Comparison of ENCODE assay signal across 8 mouse cellular contexts in the genomic region with DNA sequence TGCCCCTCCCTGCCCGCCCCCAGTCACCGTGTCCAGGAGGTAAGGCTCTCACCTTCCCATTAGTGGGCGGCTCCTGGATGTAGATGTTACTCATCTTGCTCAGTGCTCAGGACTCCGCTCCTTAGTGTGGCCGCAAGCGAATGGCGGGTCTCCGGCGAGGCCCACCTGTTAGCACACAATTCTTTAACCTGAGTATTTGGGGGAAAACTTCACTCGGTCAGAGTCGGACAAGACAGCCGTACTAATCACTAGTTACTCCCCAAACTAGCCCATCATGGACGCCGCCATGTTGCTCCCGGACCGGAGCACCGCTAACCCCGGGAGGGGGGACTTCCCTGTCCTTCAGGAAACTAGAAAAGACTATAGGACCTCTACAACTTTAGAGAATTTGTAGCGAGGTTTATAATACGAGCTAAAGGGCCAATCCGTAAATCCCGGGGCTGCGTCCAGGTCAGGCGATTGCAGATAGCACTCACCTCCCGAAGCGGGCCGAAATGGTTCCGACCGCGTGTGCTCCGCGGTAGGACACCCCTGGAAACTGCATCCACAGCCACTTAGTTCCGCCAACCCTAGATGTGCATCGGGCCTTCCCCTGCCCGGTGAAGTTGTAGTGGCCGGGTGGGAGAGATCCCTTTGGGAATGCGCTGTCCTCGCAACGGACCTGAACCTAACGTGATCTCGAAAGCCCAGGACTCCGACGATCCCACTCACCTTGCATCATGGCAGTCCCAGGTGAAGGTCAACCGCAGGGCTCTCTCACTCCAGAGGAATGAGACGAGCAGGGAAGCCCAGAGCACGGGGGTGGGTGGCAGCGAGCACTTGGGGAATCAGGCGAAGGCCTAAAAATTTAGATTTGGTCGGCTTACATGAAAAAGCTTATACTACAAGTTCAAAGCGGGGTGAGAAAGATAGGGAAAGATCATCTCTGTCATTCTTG. TPM values are rescaled to one million over a fixed set of nuclear protein-coding genes. Genes with fewer than 3 reads are reported as not detected.
DNase-seq lines count a peak whose midpoint lies in the region; ATAC-seq lines count a peak whose summit lies in the region.

Gene Cwc27 (minus strand): TSS at position 508 of the 937 bp plus-strand sequence.

- peaks cover 21% of the 10 kb centered on the region; the same call in 1 of the 2 replicates for H3K36me3 ChIP-seq in heart, embryonic 14.5 days (ENCODE audit: control insufficient read depth, insufficient read depth, low read length)
- peaks cover 7% of the 10 kb centered on the region; the same call in 1 of the 2 replicates for H3K36me3 ChIP-seq in liver, embryonic 13.5 days
- no peaks in the 10 kb centered on the region for H3K36me3 ChIP-seq in stomach, embryonic 16.5 days (ENCODE audit: control insufficient read depth, insufficient read depth, low read length)

- H3K4me1 ChIP-seq in brown adipose tissue, adult 24 weeks (ENCODE audit: control insufficient read depth, insufficient read depth, insufficient read length, low read length): peaks cover 10% of the 10 kb centered on the region
- H3K4me1 ChIP-seq in heart, embryonic 14.5 days (ENCODE audit: control insufficient read depth in 2 of 2, insufficient read depth in 2 of 2, low read length in 2 of 2): peaks cover 0 to 12% of the 10 kb centered on the region in 2 experiments; a peak in 2 of 4 replicates
- peaks cover 39% of the 10 kb centered on the region for H3K4me1 ChIP-seq in liver, embryonic 13.5 days (replicated peaks)
- peaks cover 9% of the 10 kb centered on the region for H3K4me1 ChIP-seq in stomach, embryonic 16.5 days (ENCODE audit: control insufficient read depth, insufficient read depth, low read length)

- under 1% methylated on average over 50 of the region's 50 CpGs for WGBS in heart, embryonic 14.5 days
- WGBS in liver, embryonic 13.5 days (ENCODE audit: insufficient replicate concordance): under 1% methylated on average over 50 of the region's 50 CpGs
- under 1% methylated on average over 50 of the region's 50 CpGs for WGBS in stomach, embryonic 16.5 days

- peak within 1 kb of the TSS; percentile 84 for H3K4me3 ChIP-seq in brown adipose tissue, adult 24 weeks (ENCODE audit: insufficient read depth, low read depth, low read length)
- peak within 1 kb of the TSS; percentile 80 to 92 for H3K4me3 ChIP-seq in heart, embryonic 14.5 days (ENCODE audit: control insufficient read depth in 1 of 2, insufficient read depth in 1 of 2, low read depth in 1 of 2, low read length in 2 of 2)
- H3K4me3 ChIP-seq in liver, embryonic 13.5 days (replicated peaks): peak within 1 kb of the TSS; percentile 78
- H3K4me3 ChIP-seq in stomach, embryonic 16.5 days (replicated peaks; ENCODE audit: low read length): peak within 1 kb of the TSS; percentile 67

- peak; percentile 93 for DNase-seq in CD4-positive, CD25-positive, alpha-beta regulatory T cell, adult 2 months (ENCODE audit: low read depth, low spot score)
- peak; percentile 53 for DNase-seq in fibroblast of lung, adult 2 months (ENCODE audit: low read depth)
- peak; percentile 86 for DNase-seq in kidney, postnatal 14 days
- DNase-seq in liver, embryonic 13.5 days: peak; percentile 77
- DNase-seq in neural tube, embryonic 10.5 days (ENCODE audit: extremely low spot score, low spot score): peak; percentile 87

- H3K9ac ChIP-seq in heart, embryonic 14.5 days (ENCODE audit: low read length): peak within 1 kb of the TSS; percentile 88
- H3K9ac ChIP-seq in liver, embryonic 13.5 days: peak within 1 kb of the TSS; percentile 85
- peak within 1 kb of the TSS; percentile 90 for H3K9ac ChIP-seq in stomach, embryonic 16.5 days (ENCODE audit: low read length)

- no peaks in the 10 kb centered on the region for H3K27me3 ChIP-seq in heart, embryonic 14.5 days (ENCODE audit: control insufficient read depth, insufficient read depth, low read length)
- H3K27me3 ChIP-seq in liver, embryonic 13.5 days: no peaks in the 10 kb centered on the region
- no peaks in the 10 kb centered on the region for H3K27me3 ChIP-seq in stomach, embryonic 16.5 days (ENCODE audit: control insufficient read depth, insufficient read depth, low read length)

- H3K27ac ChIP-seq in brown adipose tissue, adult 24 weeks (replicated peaks; ENCODE audit: low read depth, low read length): peak within 1 kb of the TSS; percentile 99
- peak within 1 kb of the TSS; percentile 76 to 83 for H3K27ac ChIP-seq in heart, embryonic 14.5 days (replicated peaks in 1 of 2; ENCODE audit: control insufficient read depth in 1 of 2, insufficient read depth in 1 of 2, low read depth in 2 of 2, low read length in 2 of 2)
- peak within 1 kb of the TSS; percentile 73 for H3K27ac ChIP-seq in liver, embryonic 13.5 days
- peak within 1 kb of the TSS; percentile 89 for H3K27ac ChIP-seq in stomach, embryonic 16.5 days (ENCODE audit: low read length)

- no peaks in the 10 kb centered on the region for H3K9me3 ChIP-seq in heart, embryonic 14.5 days (ENCODE audit: control insufficient read depth, low read length)
- H3K9me3 ChIP-seq in liver, embryonic 13.5 days (replicated peaks): no peaks in the 10 kb centered on the region
- H3K9me3 ChIP-seq in stomach, embryonic 16.5 days (replicated peaks; ENCODE audit: control insufficient read depth, low read length): no peaks in the 10 kb centered on the region

- peak; percentile 91 for ATAC-seq in heart, embryonic 14.5 days (ENCODE audit: insufficient number of reproducible peaks, insufficient read depth, low FRiP score, low read depth)
- peak; percentile 90 for ATAC-seq in liver, embryonic 13.5 days (ENCODE audit: low read depth)
- peak; percentile 94 for ATAC-seq in stomach, embryonic 16.5 days (ENCODE audit: insufficient read depth, low FRiP score)

- peak within 1 kb of the TSS; percentile 80 for H3K4me2 ChIP-seq in heart, embryonic 14.5 days (ENCODE audit: low read length)
- peak within 1 kb of the TSS; percentile 81 for H3K4me2 ChIP-seq in liver, embryonic 13.5 days
- peak within 1 kb of the TSS; percentile 70 for H3K4me2 ChIP-seq in stomach, embryonic 16.5 days (ENCODE audit: low read depth, low read length)

RNA-seq across cellular contexts. Expression of gene Cwc27, which starts in this region (rescaled TPM):
- polyA plus RNA-seq in brown adipose tissue, adult 24 weeks (2012; ENCODE audit: insufficient read depth, insufficient read length, missing spikeins): 13.1 and 16.4 TPM in 2 replicates
- 22.6 and 22.7 TPM in 2 replicates for polyA plus RNA-seq in heart, embryonic 14.5 days (2014; fragmentation: Nextera tagmentation; extraction: Ambion mirVana)
- polyA plus RNA-seq in liver, embryonic 13.5 days (2015; fragmentation: Nextera tagmentation; extraction: Ambion mirVana): 12.4 and 14.6 TPM in 2 replicates
- 23.2 and 24.0 TPM in 2 replicates for polyA plus RNA-seq in stomach, embryonic 16.5 days (2015; fragmentation: Nextera tagmentation; extraction: Ambion mirVana)

Comparison
In these comparisons a context has a peak if more than half of its experiments do, and no peak if none do; other contexts are left out.
1. Peak in every context shown above with its lines: DNase-seq, ATAC-seq, H3K4me3 ChIP-seq and H3K27ac ChIP-seq.